Mouse (Mus musculus) ES-Bruce4 (cell line): ENCODE measurements at regions not wholly inside any gene's neighbourhood (a gene's known extent, or its start where the extent isn't known, plus 50 kb on each side); places are given as distances from the start of the nearest gene placed in this dataset.

ENCODE experiments used
- H3K27ac ChIP-seq: 2 replicates; pipeline ENCODE4 v1.5.1; 2012; ENCODE audit warnings: low read length, inconsistent platforms; ENCODE audit not compliant: insufficient read depth
- H3K27me3 ChIP-seq: 2 replicates; pipeline ENCODE4 v1.6.1; 2012; ENCODE audit warnings: mild to moderate bottlenecking, low read length, inconsistent platforms; ENCODE audit not compliant: control insufficient read depth, poor library complexity, insufficient read depth, severe bottlenecking
- H3K36me3 ChIP-seq: 2 replicates; pipeline ENCODE4 v1.6.1; 2012; ENCODE audit warnings: inconsistent platforms, mild to moderate bottlenecking, low read length, moderate library complexity; ENCODE audit not compliant: control insufficient read depth, poor library complexity, insufficient read depth, severe bottlenecking
- H3K4me1 ChIP-seq: one replicate; pipeline ENCODE4 v1.8.1; 2011; ENCODE audit warnings: low read length; ENCODE audit not compliant: control insufficient read depth, insufficient read depth
- H3K4me3 ChIP-seq: 2 replicates; pipeline ENCODE4 v1.5.1; 2011; ENCODE audit warnings: low read depth, mild to moderate bottlenecking, low read length
- H3K9ac ChIP-seq: 2 replicates; pipeline ENCODE4 v1.6.1; 2012; ENCODE audit warnings: low read depth, mild to moderate bottlenecking, inconsistent platforms; ENCODE audit not compliant: poor library complexity, severe bottlenecking
- H3K9me3 ChIP-seq: replicated peaks from 2 replicates; pipeline ENCODE4 v1.6.1; 2012; ENCODE audit warnings: mild to moderate bottlenecking, low read length, inconsistent platforms; ENCODE audit not compliant: control insufficient read depth, poor library complexity, insufficient read depth, severe bottlenecking
- CTCF ChIP-seq: IDR thresholded peaks from one replicate; pipeline ENCODE4 v1.8.1; 2011; ENCODE audit warnings: low read depth, low read length
- EP300 ChIP-seq: IDR thresholded peaks from 2 replicates; pipeline ENCODE4 v1.6.1; 2011; ENCODE audit warnings: low read depth, low read length; ENCODE audit not compliant: insufficient read depth
- POLR2A ChIP-seq: IDR thresholded peaks from one replicate; pipeline ENCODE4 v1.8.1; 2011; ENCODE audit warnings: low read length; ENCODE audit not compliant: insufficient read depth

GRCm38 (mm10) chr13:44319511-44319910 is 409.8 kb upstream of the Jarid2 start:
- H3K4me1 ChIP-seq: peaks cover 9% of the 10 kb centered on the region
- TF ChIP-seq POLR2A (no peak), EP300 (no peak), CTCF (no peak)
- no peaks in the 10 kb centered on the region for H3K9me3 ChIP-seq
- H3K27ac ChIP-seq: no peak overlapping the region
- H3K4me3 ChIP-seq: no peak overlapping the region
- H3K36me3 ChIP-seq: no peaks in the 10 kb centered on the region
- no peak overlapping the region for H3K9ac ChIP-seq
- H3K27me3 ChIP-seq: no peaks in the 10 kb centered on the region

- no peak overlapping the region for H3K4me3 ChIP-seq
- H3K4me1 ChIP-seq: peaks cover 9% of the 10 kb centered on the region
- no peaks in the 10 kb centered on the region for H3K36me3 ChIP-seq
- no peaks in the 10 kb centered on the region for H3K27me3 ChIP-seq
- no peaks in the 10 kb centered on the region for H3K9me3 ChIP-seq
- no peak overlapping the region for H3K9ac ChIP-seq
- TF ChIP-seq CTCF (no peak), EP300 (no peak), POLR2A (no peak)
- no peak overlapping the region for H3K27ac ChIP-seq
These were observed 409.0 kb upstream of the Jarid2 start for GRCm38 (mm10) chr13:44320311-44320710.

- Histone ChIP-seq H3K36me3 (no peaks in the 10 kb centered on the region), H3K27me3 (no peaks in the 10 kb centered on the region), H3K4me3 (no peak overlapping the region)
These were observed 408.2 kb upstream of the Jarid2 start for GRCm38 (mm10) chr13:44321009-44321596.

GRCm38 (mm10) chr13:44328416-44328815 is 400.9 kb upstream of the Jarid2 start:
- H3K27ac ChIP-seq: no peak overlapping the region
- TF ChIP-seq POLR2A: no peak
- no peak for TF ChIP-seq EP300
- TF ChIP-seq CTCF: no peak
- no peak overlapping the region for H3K9ac ChIP-seq
- no peaks in the 10 kb centered on the region for H3K9me3 ChIP-seq
- H3K36me3 ChIP-seq: no peaks in the 10 kb centered on the region
- H3K4me1 ChIP-seq: no peaks in the 10 kb centered on the region
- no peaks in the 10 kb centered on the region for H3K27me3 ChIP-seq
- no peak overlapping the region for H3K4me3 ChIP-seq

More at GRCm38 (mm10) chr13:44321009-44321596, 408.2 kb upstream of the Jarid2 start:
- TF ChIP-seq CTCF (no peak), POLR2A (no peak), EP300 (no peak)
- H3K9ac ChIP-seq: no peak overlapping the region
- peaks cover 9% of the 10 kb centered on the region for H3K4me1 ChIP-seq
- no peaks in the 10 kb centered on the region for H3K9me3 ChIP-seq
- no peak overlapping the region for H3K27ac ChIP-seq

GRCm38 (mm10) chr13:44329161-44329560 is 400.1 kb upstream of the Jarid2 start:
- Histone ChIP-seq H3K4me1 (no peaks in the 10 kb centered on the region), H3K9me3 (no peaks in the 10 kb centered on the region), H3K4me3 (no peak overlapping the region), H3K36me3 (no peaks in the 10 kb centered on the region), H3K27me3 (no peaks in the 10 kb centered on the region), H3K27ac (no peak overlapping the region), H3K9ac (no peak overlapping the region)
- no peak for TF ChIP-seq EP300
- TF ChIP-seq CTCF: no peak
- no peak for TF ChIP-seq POLR2A

GRCm38 (mm10) chr13:44329701-44330100 is 399.6 kb upstream of the Jarid2 start:
- Histone ChIP-seq H3K27me3 (no peaks in the 10 kb centered on the region), H3K9me3 (no peaks in the 10 kb centered on the region), H3K4me1 (no peaks in the 10 kb centered on the region), H3K4me3 (no peak overlapping the region), H3K27ac (no peak overlapping the region), H3K36me3 (no peaks in the 10 kb centered on the region), H3K9ac (no peak overlapping the region)
- no peak for TF ChIP-seq CTCF
- TF ChIP-seq EP300: no peak
- TF ChIP-seq POLR2A: no peak
